Mouse (Mus musculus) C2C12 (cell line): Measurements from ENCODE around the gene Hmga2. TPM values are rescaled to one million over a fixed set of nuclear protein-coding genes. Genes with fewer than 3 reads are reported as not detected.

Source experiments
- H3K27me3 ChIP-seq: one replicate; pipeline ENCODE4 v1.6.1; 2011; ENCODE audit not compliant: control insufficient read depth, insufficient read depth, insufficient read length
- H3K36me3 ChIP-seq: one replicate; pipeline ENCODE4 v1.6.1; 2011; ENCODE audit not compliant: control insufficient read depth, insufficient read depth
- H3K4me3 ChIP-seq: one replicate; pipeline ENCODE4 v1.5.1; 2011; ENCODE audit warnings: mild to moderate bottlenecking, control low read depth; ENCODE audit not compliant: poor library complexity, insufficient read depth, severe bottlenecking
- H3K79me2 ChIP-seq: one replicate; pipeline ENCODE4 v1.6.1; 2011; ENCODE audit not compliant: control insufficient read depth, insufficient read depth
- H3K79me3 ChIP-seq: one replicate; pipeline ENCODE4 v1.6.1; 2011; ENCODE audit warnings: low read depth, control low read depth
- H3ac ChIP-seq: one replicate; pipeline ENCODE3; 2011; ENCODE audit warnings: low read depth; ENCODE audit not compliant: control insufficient read depth, insufficient read length
- CEBPB ChIP-seq: IDR thresholded peaks from one replicate; pipeline ENCODE4 v1.6.1; 2011; ENCODE audit warnings: low read depth, mild to moderate bottlenecking, control low read depth, moderate library complexity
- CTCF ChIP-seq: IDR thresholded peaks from one replicate; pipeline ENCODE4 v1.5.1; 2011; ENCODE audit not compliant: control insufficient read depth, insufficient read depth, insufficient read length
- FOSL1 ChIP-seq: IDR thresholded peaks from one replicate; pipeline ENCODE4 v1.8.0; 2011; ENCODE audit warnings: mild to moderate bottlenecking, low read length; ENCODE audit not compliant: poor library complexity, insufficient read depth, severe bottlenecking
- MAX ChIP-seq: IDR thresholded peaks from one replicate; pipeline ENCODE4 v1.6.1; 2011; ENCODE audit warnings: mild to moderate bottlenecking, control low read depth
- MYOD1 ChIP-seq: IDR thresholded peaks from one replicate; pipeline ENCODE4 v1.6.1; 2011; ENCODE audit warnings: low read depth; ENCODE audit not compliant: control insufficient read depth, insufficient read length
- MYOG ChIP-seq: IDR thresholded peaks from one replicate; pipeline ENCODE4 v1.6.1; 2011; ENCODE audit not compliant: control insufficient read depth, insufficient read length; ENCODE audit errors: extremely low read depth
- USF1 ChIP-seq: IDR thresholded peaks from one replicate; pipeline ENCODE4 v1.6.1; 2011; ENCODE audit warnings: low read depth, mild to moderate bottlenecking, control low read depth, moderate library complexity
- polyA plus RNA-seq: library from polyadenylated mRNA; unstranded; fragments of >200 nt; fragmentation: generic; extraction: Trizol; gene quantifications from one replicate; pipeline ENCODE4 v1.2.1, GENCODE M21; 2012; ENCODE audit warnings: missing spikeins

Hmga2 gene
- polyA plus RNA-seq, 1 experiment = 59.9 TPM

GRCm38 (mm10) chr10:120432081-120432480, 44.2 kb downstream of the Hmga2 start:
- H3K79me3 ChIP-seq = peaks cover 71% of the 10 kb centered on the region
- H3K27me3 ChIP-seq = no peaks in the 10 kb centered on the region
- no peak overlapping the region for H3ac ChIP-seq
- H3K4me3 ChIP-seq = no peak overlapping the region
- H3K79me2 ChIP-seq = peaks cover 99% of the 10 kb centered on the region
- H3K36me3 ChIP-seq = peaks cover 93% of the 10 kb centered on the region
- no peak for TF ChIP-seq FOSL1
- no peak for TF ChIP-seq MYOD1
- TF ChIP-seq MYOG = no peak

- Histone ChIP-seq H3ac (no peak overlapping the region), H3K79me3 (peaks cover 72% of the 10 kb centered on the region), H3K27me3 (no peaks in the 10 kb centered on the region), H3K79me2 (peaks cover 99% of the 10 kb centered on the region), H3K36me3 (peaks cover 93% of the 10 kb centered on the region), H3K4me3 (no peak overlapping the region)
- TF ChIP-seq MYOD1 = no peak
- TF ChIP-seq CTCF = peak; percentile 20
Observed at GRCm38 (mm10) chr10:120431435-120431834, 44.8 kb downstream of the Hmga2 start.

- Histone ChIP-seq H3K79me3 (peaks cover 76% of the 10 kb centered on the region), H3K36me3 (peaks cover 89% of the 10 kb centered on the region)
Observed at GRCm38 (mm10) chr10:120430422-120430821, 45.8 kb downstream of the Hmga2 start.

GRCm38 (mm10) chr10:120429758-120430259, 46.5 kb downstream of the Hmga2 start:
- Histone ChIP-seq H3K4me3 (no peak overlapping the region), H3K79me3 (peaks cover 81% of the 10 kb centered on the region), H3K27me3 (no peaks in the 10 kb centered on the region), H3ac (no peak overlapping the region), H3K79me2 (peaks cover 99% of the 10 kb centered on the region), H3K36me3 (peaks cover 87% of the 10 kb centered on the region)
- TF ChIP-seq MAX (no peak), CEBPB (no peak), USF1 (no peak), MYOD1 (no peak), CTCF (no peak), MYOG (no peak), FOSL1 (no peak)

More at GRCm38 (mm10) chr10:120430422-120430821, 45.8 kb downstream of the Hmga2 start:
- H3K79me2 ChIP-seq = peaks cover 99% of the 10 kb centered on the region
- H3K4me3 ChIP-seq = no peak overlapping the region
- no peak overlapping the region for H3ac ChIP-seq
- H3K27me3 ChIP-seq = no peaks in the 10 kb centered on the region
- no peak for TF ChIP-seq MYOG
- no peak for TF ChIP-seq MYOD1
- no peak for TF ChIP-seq FOSL1
- no peak for TF ChIP-seq CTCF
- TF ChIP-seq CEBPB = no peak
- no peak for TF ChIP-seq USF1
- TF ChIP-seq MAX = no peak

GRCm38 (mm10) chr10:120429199-120429551, 47.1 kb downstream of the Hmga2 start:
- Histone ChIP-seq H3K79me3 (peaks cover 79% of the 10 kb centered on the region), H3K36me3 (peaks cover 86% of the 10 kb centered on the region), H3K4me3 (no peak overlapping the region), H3K27me3 (no peaks in the 10 kb centered on the region), H3K79me2 (peaks cover 99% of the 10 kb centered on the region), H3ac (no peak overlapping the region)
- TF ChIP-seq FOSL1 (no peak), USF1 (no peak), MYOG (no peak), CTCF (no peak)

GRCm38 (mm10) chr10:120428430-120429198, 47.7 kb downstream of the Hmga2 start:
- Histone ChIP-seq H3K79me2 (peaks cover 99% of the 10 kb centered on the region), H3K36me3 (peaks cover 86% of the 10 kb centered on the region), H3K4me3 (no peak overlapping the region), H3K79me3 (peaks cover 78% of the 10 kb centered on the region), H3ac (no peak overlapping the region), H3K27me3 (no peaks in the 10 kb centered on the region)
- no peak for TF ChIP-seq CTCF
- no peak for TF ChIP-seq MYOD1
